Mouse (Mus musculus) megakaryocyte, embryonic 14.5 days (primary cell): ENCODE data around the gene Vwa8.

ENCODE experiments used
- FLI1 ChIP-seq: IDR thresholded peaks from 2 replicates; pipeline ENCODE4 v1.6.1; 2012; ENCODE audit warnings: low read length, inconsistent platforms, mixed read lengths
- GATA1 ChIP-seq: IDR thresholded peaks from 3 replicates; pipeline ENCODE4 v1.6.1; 2012; ENCODE audit warnings: mixed read lengths, low read length, inconsistent platforms, borderline replicate concordance

- TF ChIP-seq GATA1 (no peak), FLI1 (no peak)
These were observed 302.9 kb downstream of the Vwa8 start for GRCm38 (mm10) chr14:79151711-79152110.
